Mouse (Mus musculus) urinary bladder, adult 2 months (tissue): ENCODE data around the gene Olfr178. TPM values are rescaled to one million over a fixed set of nuclear protein-coding genes. Genes with fewer than 3 reads are reported as not detected.

ENCODE experiments used
- DNase-seq: peaks from one replicate; pipeline ENCODE4 v3.0.0; 2022; ENCODE audit warnings: low spot score
- polyA plus RNA-seq: library from polyadenylated mRNA; depleted of rRNA; stranded (reverse); fragments of >200 nt; gene quantifications from 2 replicates; pipeline ENCODE4 v1.2.3, GENCODE M21; 2012; rRNA removed

Gene Olfr178
- polyA plus RNA-seq, result not detected in 2 replicates

DNA sequence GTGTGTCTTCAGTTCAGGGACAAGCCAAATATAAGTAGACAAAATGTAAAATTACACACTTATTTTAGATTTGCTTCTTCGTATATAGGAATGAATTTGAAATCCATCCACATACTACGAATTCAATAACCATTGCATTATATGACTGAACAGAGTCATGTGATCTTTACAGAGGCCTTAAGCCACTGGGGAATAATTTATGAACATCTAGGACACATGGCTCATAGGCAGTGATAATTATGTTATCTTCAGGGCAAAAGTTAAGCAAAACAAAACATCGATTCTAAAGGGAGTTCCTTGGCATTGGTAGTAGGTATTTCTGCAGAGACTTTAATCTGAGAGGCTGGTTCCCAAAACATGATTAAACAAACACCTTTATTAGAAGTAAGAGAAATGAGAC, at the start of gene Olfr178:
Olfr178 (minus strand) TSS at position 101 of the 400 bp plus-strand sequence.
- DNase-seq, result no peak

DNA sequence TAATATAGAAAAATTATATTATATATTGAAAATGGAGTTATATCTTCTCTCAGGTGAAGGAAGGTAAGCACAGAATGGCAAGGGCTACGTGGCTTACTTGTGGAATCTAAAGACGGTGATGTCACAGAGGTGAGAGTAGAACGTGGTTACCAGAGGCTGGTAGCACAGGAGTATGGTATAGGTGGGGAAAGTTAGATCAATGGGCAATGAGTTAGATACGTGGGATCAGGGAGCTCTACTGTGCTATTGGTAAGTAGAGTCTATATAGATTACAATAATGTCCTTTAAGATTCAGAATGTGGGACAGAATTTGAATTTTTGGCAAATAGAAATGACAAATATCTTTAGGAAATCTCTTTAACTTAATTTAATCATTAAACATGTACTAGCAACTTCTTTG, 37.4 kb upstream of the Olfr178 start, which contains the start of gene Olfr180:
Olfr180 (minus strand) TSS at position 101 of the 400 bp plus-strand sequence.
- no peak for DNase-seq

DNA sequence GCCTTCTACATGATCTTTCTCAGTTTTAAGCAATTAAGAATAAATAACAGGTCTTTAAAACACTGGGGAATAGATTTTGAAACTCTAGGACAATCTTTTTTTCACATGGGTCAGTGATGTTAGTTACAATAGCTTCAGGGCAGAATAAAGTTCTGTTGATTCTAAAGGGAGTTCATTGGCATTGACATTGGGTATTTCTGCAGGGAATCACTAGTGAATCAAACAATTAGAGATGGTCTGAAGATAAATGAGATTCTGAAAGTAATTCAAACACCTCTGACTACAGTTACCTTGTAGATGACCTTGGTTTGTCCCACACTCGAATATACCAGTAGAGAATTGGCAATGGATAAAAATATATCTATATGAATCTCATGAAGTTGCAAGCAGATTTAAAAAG, 36.8 kb upstream of the Olfr178 start, which contains the start of gene Olfr181:
Olfr181 (minus strand) TSS at position 101 of the 400 bp plus-strand sequence.
- DNase-seq, result no peak

DNA sequence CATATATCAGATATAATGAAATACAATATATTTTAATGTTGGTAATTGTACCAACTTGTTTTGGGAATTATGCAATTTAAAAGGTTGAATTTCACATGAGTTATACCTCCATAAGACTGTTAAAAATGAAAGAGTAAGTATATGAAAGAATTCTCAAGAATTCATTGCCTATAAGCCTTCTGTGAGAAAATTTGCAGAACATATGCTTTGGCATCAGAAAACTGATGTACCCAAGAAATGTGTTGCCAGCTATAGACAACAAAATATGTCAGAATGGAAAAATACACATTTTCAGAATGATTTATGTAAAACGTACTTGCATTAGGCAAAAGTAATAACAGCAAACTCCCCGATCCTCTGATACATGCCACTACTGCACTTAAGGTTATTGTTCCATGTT, 7.4 kb downstream of the Olfr178 start:
- DNase-seq, result no peak

DNA sequence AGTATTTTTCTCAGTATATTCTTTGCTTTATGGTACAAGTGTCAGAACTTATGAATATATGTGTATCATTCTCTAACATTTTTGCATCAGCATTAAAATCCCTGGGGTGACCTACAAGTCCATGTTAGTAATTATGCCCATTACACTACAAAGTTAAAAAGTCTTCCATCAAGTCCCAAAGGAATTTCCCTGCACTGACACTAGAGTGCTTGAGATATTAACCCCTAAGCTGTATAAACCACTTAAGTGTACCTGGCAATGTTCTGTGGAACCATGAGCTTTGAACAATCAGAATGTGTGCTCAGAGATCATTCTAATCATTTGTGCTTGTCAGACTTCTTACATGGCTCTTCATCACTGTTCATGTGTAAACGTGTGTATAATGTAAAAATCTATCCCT, 17.2 kb downstream of the Olfr178 start, which contains the start of gene Olfr177:
Olfr177 (minus strand) TSS at position 101 of the 400 bp plus-strand sequence.
- DNase-seq, result no peak

- DNase-seq, result no peak
Measured at GRCm38 (mm10) chr16:58861479-58861878, 30.4 kb downstream of the Olfr178 start.

DNA sequence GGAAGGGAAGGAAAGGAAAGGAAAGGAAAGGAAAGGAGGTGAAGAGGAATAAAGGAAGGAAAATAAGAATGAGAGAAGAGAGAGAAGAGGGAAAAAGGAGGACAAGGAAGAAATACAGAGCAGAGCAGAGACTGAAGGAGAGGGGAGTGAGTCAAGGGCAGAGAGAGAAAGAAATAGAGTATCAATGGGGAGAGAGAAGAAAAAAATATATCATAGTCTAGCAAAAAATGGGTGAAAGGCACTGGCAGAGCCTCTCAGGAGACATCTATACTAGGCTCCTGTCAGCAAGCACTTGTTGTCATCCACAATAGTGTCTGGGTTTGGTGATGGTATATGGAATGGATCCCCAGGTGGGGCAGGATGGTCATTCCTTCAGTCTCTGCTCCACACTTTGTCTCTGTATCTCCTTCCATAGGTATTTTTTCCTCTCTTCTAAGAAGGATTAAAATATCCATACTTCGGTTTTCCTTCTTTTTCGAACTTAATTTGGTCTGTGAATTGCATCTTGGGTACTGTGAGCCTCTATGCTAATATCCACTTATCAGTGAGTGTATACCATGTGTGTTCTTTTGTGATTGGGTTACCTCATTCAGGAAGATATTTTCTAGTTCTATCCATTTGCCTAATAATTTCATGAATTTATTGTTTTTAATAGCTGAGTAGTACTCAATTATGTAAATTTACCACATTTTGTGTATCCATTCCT, 31.7 kb downstream of the Olfr178 start:
- DNase-seq, result no peak

Other genes starting within 250 kb of the Olfr178 start
- gene Cpox, start 221.8 kb downstream of the Olfr178 start, polyA plus RNA-seq, result 20.3 and 26.5 TPM in 2 replicates
- gene Gpr15, start 173.0 kb downstream of the Olfr178 start, polyA plus RNA-seq, result 0.03 TPM in 1 of 2 replicates, not detected in the other
- gene Cldnd1, start 164.2 kb downstream of the Olfr178 start, polyA plus RNA-seq, result 66.6 and 79.2 TPM in 2 replicates
- gene Olfr172, start 128.9 kb downstream of the Olfr178 start, polyA plus RNA-seq, result not detected in 2 replicates
- gene Olfr173, start 91.8 kb downstream of the Olfr178 start, polyA plus RNA-seq, result not detected in 2 replicates
- gene Olfr175-ps1, start 65.3 kb downstream of the Olfr178 start, polyA plus RNA-seq, result not detected in 2 replicates
- not detected in 2 replicates for gene Olfr177, start 17.3 kb downstream of the Olfr178 start, polyA plus RNA-seq
- not detected in 2 replicates for gene Olfr181, start 36.7 kb upstream of the Olfr178 start, polyA plus RNA-seq
- gene Olfr180, start 37.3 kb upstream of the Olfr178 start, polyA plus RNA-seq, result not detected in 2 replicates
- gene Olfr183, start 103.3 kb upstream of the Olfr178 start, polyA plus RNA-seq, result not detected in 2 replicates
- not detected in 2 replicates for gene Olfr186, start 138.2 kb upstream of the Olfr178 start, polyA plus RNA-seq
- not detected in 2 replicates for gene Olfr187, start 147.7 kb upstream of the Olfr178 start, polyA plus RNA-seq
- gene Olfr190, start 185.9 kb upstream of the Olfr178 start, polyA plus RNA-seq, result not detected in 2 replicates
- gene Olfr191, start 197.8 kb upstream of the Olfr178 start, polyA plus RNA-seq, result not detected in 2 replicates
- not detected in 2 replicates for gene Olfr193, start 219.8 kb upstream of the Olfr178 start, polyA plus RNA-seq
- gene Olfr194, start 229.0 kb upstream of the Olfr178 start, polyA plus RNA-seq, result not detected in 2 replicates